Mouse (Mus musculus) ES-E14 (cell line): ENCODE measurements around the gene Slamf6. TPM values are rescaled to one million over a fixed set of nuclear protein-coding genes. Genes with fewer than 3 reads are reported as not detected.

ENCODE experiments used
- DNase-seq: peaks from one replicate; pipeline ENCODE4 v3.0.0-alpha.2; 2013; ENCODE audit warnings: low read depth, low spot score
- H3K27ac ChIP-seq: 2 replicates; pipeline ENCODE4 v1.5.1; 2012; ENCODE audit warnings: low read depth, mild to moderate bottlenecking, low read length, moderate library complexity, mixed read lengths; ENCODE audit not compliant: poor library complexity, insufficient read depth, severe bottlenecking
- H3K36me3 ChIP-seq: 2 replicates; pipeline ENCODE4 v1.6.1; 2012; ENCODE audit warnings: mild to moderate bottlenecking, low read length, moderate library complexity, mixed read lengths; ENCODE audit not compliant: control insufficient read depth, poor library complexity, insufficient read depth, severe bottlenecking
- H3K4me1 ChIP-seq, 2 experiments: fragments of 150-350 bp in 1 of 2; sonication (generic) in 1 of 2; 2 replicates each; pipeline ENCODE4 v1.6.1; 2012; ENCODE audit warnings: low read length in 2 of 2, mild to moderate bottlenecking in 1 of 2, mixed read lengths in 1 of 2; ENCODE audit not compliant: control insufficient read depth in 2 of 2, insufficient read depth in 2 of 2, poor library complexity in 1 of 2
- H3K4me3 ChIP-seq, 2 experiments: fragments of 150-350 bp in 1 of 2; sonication (generic) in 1 of 2; 2 replicates each; pipeline ENCODE4 v1.5.1; 2012; ENCODE audit warnings: low read length in 2 of 2, low read depth in 1 of 2, mild to moderate bottlenecking in 1 of 2, mixed read lengths in 1 of 2; ENCODE audit not compliant: insufficient read depth in 1 of 2, poor library complexity in 1 of 2, severe bottlenecking in 1 of 2
- H3K9ac ChIP-seq: 2 replicates; pipeline ENCODE4 v1.6.1; 2012; ENCODE audit warnings: low read depth, mild to moderate bottlenecking, low read length, mixed read lengths; ENCODE audit not compliant: poor library complexity, insufficient read depth, severe bottlenecking
- H3K9me3 ChIP-seq: fragments of 150-350 bp; sonication (generic); 2 replicates; pipeline ENCODE4 v1.6.1; 2012; ENCODE audit warnings: low read depth, mild to moderate bottlenecking, low read length; ENCODE audit not compliant: control insufficient read depth, insufficient read depth
- CHD2 ChIP-seq: IDR thresholded peaks from 2 replicates; pipeline ENCODE4 v1.6.1; 2014; ENCODE audit warnings: mild to moderate bottlenecking, low read depth, low read length, inconsistent platforms
- HCFC1 ChIP-seq: IDR thresholded peaks from 2 replicates; pipeline ENCODE4 v1.6.1; 2012; ENCODE audit warnings: low read length, inconsistent platforms, borderline replicate concordance; ENCODE audit not compliant: insufficient read depth
- MAFK ChIP-seq: IDR thresholded peaks from 2 replicates; pipeline ENCODE4 v1.6.1; 2014; ENCODE audit warnings: mild to moderate bottlenecking, low read depth, low read length, inconsistent platforms; ENCODE audit not compliant: insufficient read depth
- ZC3H11A ChIP-seq: IDR thresholded peaks from 2 replicates; pipeline ENCODE4 v1.6.1; 2012; ENCODE audit warnings: low read depth, mild to moderate bottlenecking, inconsistent platforms, low read length, borderline replicate concordance
- ZNF384 ChIP-seq: IDR thresholded peaks from 2 replicates; pipeline ENCODE4 v1.6.1; 2012; ENCODE audit warnings: low read depth, low read length, inconsistent platforms
- in situ Hi-C, 2 experiments: fragments of 600-800 bp; cut with MboI; formaldehyde crosslinking; loops; one replicate each; pipeline ENCODE4 v1.15.1; 2025; ENCODE audit warnings: low sequenced_read_pairs in 2 of 2, inconsistent platforms in 1 of 2; ENCODE audit not compliant: unreplicated experiment in 2 of 2
- total RNA-seq: library from RNA; depleted of rRNA; stranded (reverse); fragments of 300-350 nt; gene quantifications from 2 replicates; pipeline ENCODE4 v1.2.3, GENCODE M21; 2012

The Slamf6 gene
- total RNA-seq, 1 experiment = 0.31 TPM

- in situ Hi-C loops = loop anchor here (10.0 to 25.0 kb wide), 2 partner anchors 170 to 183 kb away; no protein-coding TSS in a partner anchor
- no peak for TF ChIP-seq MAFK
- no peaks in the 10 kb centered on the region for H3K36me3 ChIP-seq
- no peak overlapping the region for H3K27ac ChIP-seq
- no peak overlapping the region for H3K4me3 ChIP-seq
- no peaks in the 10 kb centered on the region for H3K9me3 ChIP-seq
- no peak overlapping the region for H3K9ac ChIP-seq
- H3K4me1 ChIP-seq = no peaks in the 10 kb centered on the region
- no peak for DNase-seq
These were observed 77.8 kb downstream of the Slamf6 start for GRCm38 (mm10) chr1:171994918-171995715.

- Histone ChIP-seq H3K9ac (no peak overlapping the region), H3K27ac (no peak overlapping the region), H3K4me3 (no peak overlapping the region), H3K9me3 (no peaks in the 10 kb centered on the region), H3K4me1 (no peaks in the 10 kb centered on the region), H3K36me3 (no peaks in the 10 kb centered on the region)
- in situ Hi-C loops = loop anchor here (10.0 to 25.0 kb wide), 2 partner anchors 172 to 184 kb away; no protein-coding TSS in a partner anchor
- TF ChIP-seq CHD2 (no peak), ZNF384 (no peak), ZC3H11A (no peak), MAFK (no peak), HCFC1 (no peak)
- DNase-seq = no peak
These were observed 79.4 kb downstream of the Slamf6 start for GRCm38 (mm10) chr1:171996701-171997100.

GRCm38 (mm10) chr1:171998820-171999597, 81.7 kb downstream of the Slamf6 start:
- no peaks in the 10 kb centered on the region for H3K4me1 ChIP-seq
- no peaks in the 10 kb centered on the region for H3K9me3 ChIP-seq
- H3K4me3 ChIP-seq = no peak overlapping the region
- no peak overlapping the region for H3K27ac ChIP-seq
- H3K9ac ChIP-seq = no peak overlapping the region
- H3K36me3 ChIP-seq = peaks cover 6% of the 10 kb centered on the region
- TF ChIP-seq HCFC1 = no peak
- no peak for TF ChIP-seq ZNF384
- TF ChIP-seq CHD2 = no peak
- TF ChIP-seq MAFK = no peak
- no peak for TF ChIP-seq ZC3H11A
- DNase-seq = no peak
- in situ Hi-C loops = loop anchor here (10.0 to 25.0 kb wide), 2 partner anchors 174 to 187 kb away; no protein-coding TSS in a partner anchor

GRCm38 (mm10) chr1:172000641-172001040, 83.3 kb downstream of the Slamf6 start:
- H3K4me1 ChIP-seq = no peaks in the 10 kb centered on the region
- in situ Hi-C loops = no loop called here
- peaks cover 6% of the 10 kb centered on the region for H3K36me3 ChIP-seq
- no peaks in the 10 kb centered on the region for H3K9me3 ChIP-seq
- DNase-seq = peak; percentile 59
- H3K9ac ChIP-seq = no peak overlapping the region
- no peak overlapping the region for H3K27ac ChIP-seq
- no peak for TF ChIP-seq HCFC1
- no peak for TF ChIP-seq MAFK
- peak; percentile 77 for TF ChIP-seq ZNF384
- TF ChIP-seq ZC3H11A = 0 out of 2 replicates have a peak, but pooled peaks have one; percentile 18
- no peak for TF ChIP-seq CHD2
- no peak overlapping the region for H3K4me3 ChIP-seq
